Mouse (Mus musculus) embryonic facial prominence, embryonic 15.5 days (tissue): ENCODE measurements at regions not wholly inside any gene's neighbourhood (a gene's known extent, or its start where the extent isn't known, plus 50 kb on each side); places are given as distances from the start of the nearest gene placed in this dataset.

ENCODE experiments used
- ATAC-seq: fragments of 200-750 bp; cut with Nextera tagmentation; 2 replicates; pipeline ENCODE4 v1.8.0; 2017; ENCODE audit warnings: low read depth, moderate TSS enrichment; ENCODE audit not compliant: insufficient number of reproducible peaks, low FRiP score, low TSS enrichment
- H3K27ac ChIP-seq: fragments of 300-500 bp; sonication (generic); replicated peaks from 2 replicates; pipeline ENCODE4 v1.5.1; 2015; ENCODE audit warnings: mild to moderate bottlenecking, inconsistent platforms
- H3K27me3 ChIP-seq: fragments of 300-500 bp; sonication (generic); 2 replicates; pipeline ENCODE4 v1.6.1; 2015; ENCODE audit warnings: inconsistent platforms
- H3K36me3 ChIP-seq: fragments of 300-500 bp; sonication (generic); 2 replicates; pipeline ENCODE4 v1.6.1; 2015; ENCODE audit warnings: mild to moderate bottlenecking, inconsistent platforms
- H3K4me1 ChIP-seq: fragments of 300-500 bp; sonication (generic); 2 replicates; pipeline ENCODE4 v1.6.1; 2015; ENCODE audit warnings: inconsistent platforms
- H3K4me2 ChIP-seq: fragments of 300-500 bp; sonication (generic); replicated peaks from 2 replicates; pipeline ENCODE4 v1.6.1; 2015; ENCODE audit warnings: mild to moderate bottlenecking, inconsistent platforms
- H3K4me3 ChIP-seq: fragments of 300-500 bp; sonication (generic); replicated peaks from 2 replicates; pipeline ENCODE4 v1.5.1; 2015; ENCODE audit warnings: mild to moderate bottlenecking, inconsistent platforms
- H3K9ac ChIP-seq: fragments of 300-500 bp; sonication (generic); 2 replicates; pipeline ENCODE4 v1.6.1; 2015; ENCODE audit warnings: inconsistent platforms
- H3K9me3 ChIP-seq: fragments of 300-500 bp; sonication (generic); replicated peaks from 2 replicates; pipeline ENCODE4 v1.6.1; 2016; ENCODE audit warnings: inconsistent platforms
- WGBS: fragments of 180-500 bp; shearing (Covaris S2); methylation state at CpG from one replicate; pipeline ENCODE4 v1.1.7; 2015; 5-methylcytosine and 5-hydroxymethylcytosine counted together

GRCm38 (mm10) chr1:105206216-105206615 is 150.3 kb downstream of the Rnf152 start:
- no peak overlapping the region for H3K4me3 ChIP-seq
- ATAC-seq, result no peak
- no peak overlapping the region for H3K9ac ChIP-seq
- no peak overlapping the region for H3K27ac ChIP-seq
- no peaks in the 10 kb centered on the region for H3K4me1 ChIP-seq
- no peaks in the 10 kb centered on the region for H3K9me3 ChIP-seq
- no peak overlapping the region for H3K4me2 ChIP-seq
- H3K36me3 ChIP-seq, result no peaks in the 10 kb centered on the region
- no peaks in the 10 kb centered on the region for H3K27me3 ChIP-seq

- H3K27me3 ChIP-seq, result no peaks in the 10 kb centered on the region
- no peak overlapping the region for H3K4me3 ChIP-seq
- WGBS, result 68% methylated on average over 3 of the region's 3 CpGs
- H3K9ac ChIP-seq, result no peak overlapping the region
- H3K4me2 ChIP-seq, result no peak overlapping the region
- no peaks in the 10 kb centered on the region for H3K9me3 ChIP-seq
- H3K27ac ChIP-seq, result no peak overlapping the region
- no peaks in the 10 kb centered on the region for H3K4me1 ChIP-seq
- ATAC-seq, result no peak
- H3K36me3 ChIP-seq, result no peaks in the 10 kb centered on the region
Measured at GRCm38 (mm10) chr1:105199305-105199704, 157.2 kb downstream of the Rnf152 start.

GRCm38 (mm10) chr1:105191126-105191525 is 165.4 kb downstream of the Rnf152 start:
- no peak for ATAC-seq
- Histone ChIP-seq H3K27ac (no peak overlapping the region), H3K4me1 (no peaks in the 10 kb centered on the region), H3K4me2 (no peak overlapping the region), H3K9me3 (no peaks in the 10 kb centered on the region), H3K27me3 (no peaks in the 10 kb centered on the region), H3K4me3 (no peak overlapping the region), H3K9ac (no peak overlapping the region), H3K36me3 (no peaks in the 10 kb centered on the region)
- WGBS, result 81% methylated on average over 3 of the region's 3 CpGs

GRCm38 (mm10) chr1:105188920-105189266 is 167.6 kb downstream of the Rnf152 start:
- Histone ChIP-seq H3K36me3 (no peaks in the 10 kb centered on the region), H3K9me3 (no peaks in the 10 kb centered on the region), H3K4me2 (no peak overlapping the region), H3K4me1 (no peaks in the 10 kb centered on the region), H3K4me3 (no peak overlapping the region), H3K27ac (no peak overlapping the region), H3K9ac (no peak overlapping the region), H3K27me3 (no peaks in the 10 kb centered on the region)
- no peak for ATAC-seq

GRCm38 (mm10) chr1:105188210-105188919 is 168.1 kb downstream of the Rnf152 start:
- Histone ChIP-seq H3K27ac (no peak overlapping the region), H3K9me3 (no peaks in the 10 kb centered on the region), H3K27me3 (no peaks in the 10 kb centered on the region), H3K4me2 (no peak overlapping the region), H3K9ac (no peak overlapping the region), H3K36me3 (no peaks in the 10 kb centered on the region), H3K4me3 (no peak overlapping the region), H3K4me1 (no peaks in the 10 kb centered on the region)
- 38% methylated on average over 3 of the region's 3 CpGs for WGBS
- ATAC-seq, result no peak

- Histone ChIP-seq H3K9ac (no peak overlapping the region), H3K27me3 (no peaks in the 10 kb centered on the region), H3K27ac (no peak overlapping the region), H3K4me2 (no peak overlapping the region), H3K4me3 (no peak overlapping the region), H3K36me3 (no peaks in the 10 kb centered on the region), H3K9me3 (no peaks in the 10 kb centered on the region), H3K4me1 (0 out of 2 replicates have a peak, but pooled peaks cover under 1% of the 10 kb centered on the region)
- no peak for ATAC-seq
- WGBS, result 66% methylated on average over 3 of the region's 3 CpGs
Measured at GRCm38 (mm10) chr1:105184470-105184869, 172.0 kb downstream of the Rnf152 start.

GRCm38 (mm10) chr1:105179371-105179823 is 177.1 kb downstream of the Rnf152 start:
- Histone ChIP-seq H3K27ac (no peak overlapping the region), H3K4me3 (no peak overlapping the region), H3K9ac (no peak overlapping the region), H3K27me3 (no peaks in the 10 kb centered on the region), H3K4me1 (0 out of 2 replicates have a peak, but pooled peaks cover 4% of the 10 kb centered on the region), H3K9me3 (no peaks in the 10 kb centered on the region), H3K4me2 (no peak overlapping the region), H3K36me3 (no peaks in the 10 kb centered on the region)
- 41% methylated on average over 3 of the region's 3 CpGs for WGBS
- peak; percentile 65 for ATAC-seq

GRCm38 (mm10) chr1:105178773-105179172 is 177.7 kb downstream of the Rnf152 start:
- Histone ChIP-seq H3K9ac (no peak overlapping the region), H3K9me3 (no peaks in the 10 kb centered on the region), H3K27ac (no peak overlapping the region), H3K4me1 (0 out of 2 replicates have a peak, but pooled peaks cover 4% of the 10 kb centered on the region), H3K36me3 (no peaks in the 10 kb centered on the region), H3K4me3 (no peak overlapping the region), H3K27me3 (no peaks in the 10 kb centered on the region), H3K4me2 (no peak overlapping the region)
- ATAC-seq, result no peak
- WGBS, result 19% methylated on average over 6 of the region's 6 CpGs

- no peak for ATAC-seq
- H3K4me2 ChIP-seq, result no peak overlapping the region
- no peak overlapping the region for H3K4me3 ChIP-seq
- WGBS, result 69% methylated on average over 2 of the region's 2 CpGs
- H3K9me3 ChIP-seq, result no peaks in the 10 kb centered on the region
- 0 out of 2 replicates have a peak, but pooled peaks cover 4% of the 10 kb centered on the region for H3K4me1 ChIP-seq
- H3K27ac ChIP-seq, result no peak overlapping the region
- no peaks in the 10 kb centered on the region for H3K36me3 ChIP-seq
- H3K9ac ChIP-seq, result no peak overlapping the region
- H3K27me3 ChIP-seq, result no peaks in the 10 kb centered on the region
Measured at GRCm38 (mm10) chr1:105177938-105178337, 178.6 kb downstream of the Rnf152 start.

GRCm38 (mm10) chr1:105177015-105177762 is 179.3 kb downstream of the Rnf152 start:
- Histone ChIP-seq H3K4me1 (0 out of 2 replicates have a peak, but pooled peaks cover 4% of the 10 kb centered on the region), H3K9ac (no peak overlapping the region), H3K36me3 (no peaks in the 10 kb centered on the region), H3K27ac (no peak overlapping the region), H3K27me3 (no peaks in the 10 kb centered on the region), H3K4me2 (no peak overlapping the region), H3K4me3 (no peak overlapping the region), H3K9me3 (no peaks in the 10 kb centered on the region)
- 76% methylated on average over 10 of the region's 10 CpGs for WGBS
- no peak for ATAC-seq

GRCm38 (mm10) chr1:105170979-105171378 is 185.5 kb downstream of the Rnf152 start:
- H3K9me3 ChIP-seq, result no peaks in the 10 kb centered on the region
- no peak overlapping the region for H3K4me3 ChIP-seq
- H3K27ac ChIP-seq, result no peak overlapping the region
- no peaks in the 10 kb centered on the region for H3K27me3 ChIP-seq
- 62% methylated on average over 1 of the region's 1 CpGs for WGBS
- no peak overlapping the region for H3K4me2 ChIP-seq
- H3K4me1 ChIP-seq, result no peaks in the 10 kb centered on the region
- no peak for ATAC-seq
- no peak overlapping the region for H3K9ac ChIP-seq
- H3K36me3 ChIP-seq, result no peaks in the 10 kb centered on the region
